12 mouse cellular contexts compared by ENCODE assay signal in genomic region chr6:63432751-63433150, GRCm38 (mm10).
"Had no signal": no experiment of that assay in that cellular context is flagged by ENCODE, and none has a peak within 500 bp of the region (broad histone marks: within the 10 kb centered on the region; RNA-seq: fewer than 3 reads in every experiment).

No protein-coding gene starts in this region.

- DNase-seq: left cerebral cortex, postnatal 4 days; liver; liver, embryonic 13.5 days; liver, postnatal 0 days; lung, adult 18-20 months; lung, adult 2 months; lung, embryonic 14.5 days; lung, postnatal 10 days; lung, postnatal 14 days; lung, postnatal 36 days; lung, postnatal 4 days; midbrain, embryonic 14.5 days had no signal
